ENCODE assay signal across 32 mouse cellular contexts in genomic region chr14:48200788-48201187, GRCm38 (mm10).
A peak's percentile ranks its signal among the peaks of the same experiment; 100 is the strongest.
DNase-seq lines count a peak whose midpoint lies in the region; ATAC-seq and TF ChIP-seq lines count a peak whose summit lies in the region.
"Had no signal": no experiment of that assay in that cellular context is flagged by ENCODE, and none has a peak within 500 bp of the region (broad histone marks: within the 10 kb centered on the region; RNA-seq: fewer than 3 reads in every experiment).

No protein-coding gene starts in this region.

- 58% methylated on average over 3 of the region's 3 CpGs for WGBS in heart, postnatal 0 days
- 86% methylated on average over 3 of the region's 3 CpGs for WGBS in limb, embryonic 10.5 days

- H3K4me1 ChIP-seq in heart, postnatal 0 days (ENCODE audit: control insufficient read depth, insufficient read depth) = peaks cover 4% of the 10 kb centered on the region
- peaks cover 46% of the 10 kb centered on the region for H3K4me1 ChIP-seq in limb, embryonic 10.5 days

- no peak for TF ChIP-seq EP300 in heart, postnatal 0 days (IDR thresholded peaks at IDR 0.05; ENCODE audit: low read depth)

- DNase-seq in gastrocnemius, adult 2 months = peak; percentile 60
- no peak for DNase-seq in gastrocnemius, postnatal 4 days (ENCODE audit: low spot score in 2 of 2)
- DNase-seq in lung, postnatal 10 days = peak; percentile 45
- no peak for DNase-seq in lung, postnatal 25 days (ENCODE audit: low spot score)
- DNase-seq in heart, postnatal 0 days (ENCODE audit: low spot score) = no peak
- DNase-seq in frontal cortex, postnatal 25 days (ENCODE audit: low spot score in 2 of 2) = no peak
- no peak for DNase-seq in limb, embryonic 10.5 days (ENCODE audit: low spot score)
- DNase-seq: adrenal gland, postnatal 14 days; cerebellum, adult 11 months; cerebellum, adult 9-10 months; embryo, embryonic 11 days; gastrocnemius, postnatal 36 days; kidney, adult 11 months; kidney, postnatal 14 days; liver, postnatal 0 days; right cerebral cortex, adult 18-20 months; spleen, adult 18-20 months; thymus, adult 18-20 months; thymus, postnatal 36 days had no signal

- intact Hi-C loops in gastrocnemius, adult 2 months (cut with DNase I) = no loop called here

- H3K4me2 ChIP-seq in heart, postnatal 0 days (ENCODE audit: low read depth, low read length) = no peak overlapping the region
- H3K4me2 ChIP-seq: embryonic facial prominence, embryonic 13.5 days; forebrain, embryonic 15.5 days; heart, embryonic 15.5 days; hindbrain, embryonic 15.5 days; liver, embryonic 12.5 days; midbrain, embryonic 15.5 days; neural tube, embryonic 15.5 days had no signal

- ATAC-seq in heart, postnatal 0 days (ENCODE audit: insufficient read depth, low read depth) = peak; percentile 36; the same call in 1 of the 2 replicates
- ATAC-seq: forebrain, embryonic 15.5 days; inflammation-experienced regulatory T-cells, adult 6 months; liver, embryonic 12.5 days; liver, postnatal 0 days; midbrain, embryonic 15.5 days; Patski had no signal

- H3K36me3 ChIP-seq in heart, postnatal 0 days (replicated peaks; ENCODE audit: control insufficient read depth, insufficient read depth, low read length) = no peaks in the 10 kb centered on the region
- no peaks in the 10 kb centered on the region for H3K36me3 ChIP-seq in limb, embryonic 10.5 days
- H3K36me3 ChIP-seq: embryonic facial prominence, embryonic 13.5 days; forebrain, embryonic 10.5 days; forebrain, embryonic 15.5 days; G1E; heart, embryonic 15.5 days; hindbrain, embryonic 10.5 days; hindbrain, embryonic 15.5 days; liver, embryonic 12.5 days; midbrain, embryonic 15.5 days; neural tube, embryonic 15.5 days had no signal

- no peak for TF ChIP-seq CTCF in gastrocnemius, adult 2 months (IDR thresholded peaks at IDR 0.05)
- TF ChIP-seq CTCF in heart, postnatal 0 days (IDR thresholded peaks at IDR 0.05; ENCODE audit: low read depth) = no peak

- H3K4me3 ChIP-seq in gastrocnemius, adult 2 months = no peak overlapping the region
- no peak overlapping the region for H3K4me3 ChIP-seq in heart, postnatal 0 days (ENCODE audit: low read depth, low read length)
- no peak overlapping the region for H3K4me3 ChIP-seq in limb, embryonic 10.5 days
- H3K4me3 ChIP-seq: embryonic facial prominence, embryonic 13.5 days; forebrain, embryonic 10.5 days; forebrain, embryonic 15.5 days; heart, embryonic 15.5 days; hindbrain, embryonic 10.5 days; hindbrain, embryonic 15.5 days; liver, embryonic 12.5 days; midbrain, embryonic 15.5 days; neural tube, embryonic 15.5 days had no signal

- no peak overlapping the region for H3K9ac ChIP-seq in heart, postnatal 0 days (replicated peaks; ENCODE audit: low read depth, low read length)
- H3K9ac ChIP-seq: embryonic facial prominence, embryonic 13.5 days; forebrain, embryonic 15.5 days; heart, embryonic 15.5 days; hindbrain, embryonic 15.5 days; liver, embryonic 12.5 days; liver, postnatal 0 days; midbrain, embryonic 15.5 days; neural tube, embryonic 15.5 days had no signal

- peaks cover 4% of the 10 kb centered on the region; the same call in 1 of the 2 replicates for H3K27me3 ChIP-seq in heart, postnatal 0 days (ENCODE audit: control insufficient read depth, insufficient read depth, low read length)
- H3K27me3 ChIP-seq in limb, embryonic 10.5 days (ENCODE audit: low read depth, poor library complexity, severe bottlenecking) = no peaks in the 10 kb centered on the region
- H3K27me3 ChIP-seq: forebrain, embryonic 15.5 days; heart, embryonic 15.5 days; hindbrain, embryonic 15.5 days; liver, embryonic 12.5 days; neural tube, embryonic 15.5 days; Patski had no signal

- H3K9me3 ChIP-seq in heart, postnatal 0 days (replicated peaks; ENCODE audit: control insufficient read depth, low read length) = no peaks in the 10 kb centered on the region
- H3K9me3 ChIP-seq in limb, embryonic 10.5 days (replicated peaks) = no peaks in the 10 kb centered on the region
- H3K9me3 ChIP-seq: embryonic facial prominence, embryonic 13.5 days; forebrain, embryonic 10.5 days; forebrain, embryonic 15.5 days; G1E; heart, embryonic 15.5 days; hindbrain, embryonic 10.5 days; hindbrain, embryonic 15.5 days; liver, embryonic 12.5 days; midbrain, embryonic 15.5 days; neural tube, embryonic 15.5 days had no signal

- H3K27ac ChIP-seq in gastrocnemius, adult 2 months = 0 out of 2 replicates have a peak overlapping the region, but pooled peaks have one; percentile 5
- no peak overlapping the region for H3K27ac ChIP-seq in heart, postnatal 0 days (ENCODE audit: low read depth)
- H3K27ac ChIP-seq in limb, embryonic 10.5 days = no peak overlapping the region
- H3K27ac ChIP-seq: embryonic facial prominence, embryonic 13.5 days; forebrain, embryonic 10.5 days; forebrain, embryonic 15.5 days; heart, embryonic 15.5 days; hindbrain, embryonic 15.5 days; liver, embryonic 12.5 days; macrophage; midbrain, embryonic 15.5 days; neural tube, embryonic 15.5 days had no signal

Comparison
In these comparisons a context has a peak if more than half of its experiments do, and no peak if none do; other contexts are left out.
1. DNase-seq: peak in gastrocnemius, adult 2 months (single experiment) and lung, postnatal 10 days (single experiment); none in gastrocnemius, postnatal 4 days (0 of 2), lung, postnatal 25 days (single experiment), heart, postnatal 0 days (single experiment), frontal cortex, postnatal 25 days (0 of 2) and limb, embryonic 10.5 days (single experiment).